ENCODE assay signal across 25 mouse cellular contexts in genomic region chr2:160140166-160140740, GRCm38 (mm10).
DNase-seq lines count a peak whose midpoint lies in the region; ATAC-seq and TF ChIP-seq lines count a peak whose summit lies in the region.
"Had no signal": no experiment of that assay in that cellular context is flagged by ENCODE, and none has a peak within 500 bp of the region (broad histone marks: within the 10 kb centered on the region; RNA-seq: fewer than 3 reads in every experiment).

No protein-coding gene starts in this region.

- peak; percentile 32 for DNase-seq in adrenal gland, adult 8-10 months
- DNase-seq in adrenal gland, postnatal 4 days (ENCODE audit: low spot score in 2 of 2), result no peak
- DNase-seq in forebrain, postnatal 0 days, result no peak
- DNase-seq in adrenal gland, postnatal 10 days, result peak; percentile 30
- peak; percentile 26 to 31 for DNase-seq in adrenal gland, postnatal 36 days
- DNase-seq in spleen, adult 12 weeks (ENCODE audit: low spot score), result no peak
- DNase-seq in neural tube, embryonic 10.5 days (ENCODE audit: extremely low spot score, low spot score), result no peak
- DNase-seq: cerebellum, adult 18-20 months; cerebellum, adult 9-10 months; cerebellum, postnatal 14 days; gastrocnemius, postnatal 25 days; heart, adult 2 months; heart, postnatal 14 days; kidney, adult 2 months had no signal

- ATAC-seq in forebrain, embryonic 15.5 days (replicated peaks), result no peak
- ATAC-seq in forebrain, postnatal 0 days, result no peak
- ATAC-seq: activated CD4-positive, CD25-positive, alpha-beta regulatory T cell, adult 4 months; CD4-positive, CD25-positive, alpha-beta regulatory T cell, adult 4 months; forebrain, embryonic 16.5 days; intestine, postnatal 0 days had no signal

- no peak overlapping the region for H3K9ac ChIP-seq in forebrain, embryonic 15.5 days (replicated peaks)
- H3K9ac ChIP-seq in forebrain, postnatal 0 days, result no peak overlapping the region
- H3K9ac ChIP-seq: embryonic facial prominence, embryonic 12.5 days; embryonic facial prominence, embryonic 15.5 days; heart, embryonic 13.5 days; hindbrain, embryonic 12.5 days; hindbrain, embryonic 15.5 days had no signal

- H3K27me3 ChIP-seq in forebrain, embryonic 15.5 days, result no peaks in the 10 kb centered on the region
- no peaks in the 10 kb centered on the region for H3K27me3 ChIP-seq in forebrain, postnatal 0 days (ENCODE audit: insufficient read depth, low read length)
- H3K27me3 ChIP-seq: embryonic facial prominence, embryonic 12.5 days; embryonic facial prominence, embryonic 15.5 days; heart, embryonic 13.5 days; hindbrain, embryonic 12.5 days; hindbrain, embryonic 15.5 days had no signal

- no peak overlapping the region for H3K4me3 ChIP-seq in forebrain, embryonic 15.5 days
- H3K4me3 ChIP-seq in forebrain, postnatal 0 days (ENCODE audit: low read depth, low read length), result no peak overlapping the region
- H3K4me3 ChIP-seq: embryonic facial prominence, embryonic 12.5 days; embryonic facial prominence, embryonic 15.5 days; heart, adult 2 months; heart, embryonic 10.5 days; heart, embryonic 13.5 days; hindbrain, embryonic 12.5 days; hindbrain, embryonic 15.5 days had no signal

- 0 out of 2 replicates have a peak overlapping the region, but pooled peaks have one; percentile 12 for H3K27ac ChIP-seq in forebrain, embryonic 15.5 days (replicated peaks)
- no peak overlapping the region for H3K27ac ChIP-seq in forebrain, postnatal 0 days (ENCODE audit: low read depth, low read length)
- H3K27ac ChIP-seq: embryonic facial prominence, embryonic 12.5 days; embryonic facial prominence, embryonic 15.5 days; heart, adult 2 months; heart, embryonic 10.5 days; heart, embryonic 13.5 days; hindbrain, embryonic 12.5 days; hindbrain, embryonic 15.5 days had no signal

- H3K9me3 ChIP-seq in forebrain, embryonic 15.5 days, result no peaks in the 10 kb centered on the region
- H3K9me3 ChIP-seq in forebrain, postnatal 0 days (ENCODE audit: low read length), result no peaks in the 10 kb centered on the region
- H3K9me3 ChIP-seq: embryonic facial prominence, embryonic 12.5 days; embryonic facial prominence, embryonic 15.5 days; heart, embryonic 10.5 days; heart, embryonic 13.5 days; hindbrain, embryonic 12.5 days; hindbrain, embryonic 15.5 days had no signal

- no peaks in the 10 kb centered on the region for H3K36me3 ChIP-seq in forebrain, embryonic 15.5 days
- no peaks in the 10 kb centered on the region for H3K36me3 ChIP-seq in forebrain, postnatal 0 days (ENCODE audit: insufficient read depth)
- H3K36me3 ChIP-seq: embryonic facial prominence, embryonic 12.5 days; embryonic facial prominence, embryonic 15.5 days; heart, embryonic 10.5 days; heart, embryonic 13.5 days; hindbrain, embryonic 12.5 days; hindbrain, embryonic 15.5 days had no signal

- H3K4me1 ChIP-seq in forebrain, embryonic 15.5 days, result no peaks in the 10 kb centered on the region
- no peaks in the 10 kb centered on the region for H3K4me1 ChIP-seq in forebrain, postnatal 0 days (ENCODE audit: insufficient read depth)
- H3K4me1 ChIP-seq: embryonic facial prominence, embryonic 12.5 days; embryonic facial prominence, embryonic 15.5 days; heart, embryonic 10.5 days; heart, embryonic 13.5 days; hindbrain, embryonic 12.5 days had no signal

- TF ChIP-seq CTCF in forebrain, postnatal 0 days (IDR thresholded peaks at IDR 0.05; ENCODE audit: low read depth), result no peak

- no peak overlapping the region for H3K4me2 ChIP-seq in forebrain, embryonic 15.5 days (replicated peaks)
- H3K4me2 ChIP-seq in forebrain, postnatal 0 days (ENCODE audit: low read depth), result no peak overlapping the region
- H3K4me2 ChIP-seq: embryonic facial prominence, embryonic 12.5 days; embryonic facial prominence, embryonic 15.5 days; heart, embryonic 13.5 days; hindbrain, embryonic 12.5 days; hindbrain, embryonic 15.5 days had no signal

- 83% methylated on average over 4 of the region's 4 CpGs for whole genome bisulfite sequencing in forebrain, embryonic 15.5 days
- WGBS in forebrain, postnatal 0 days, result 67% methylated on average over 4 of the region's 4 CpGs

Comparison
In these comparisons a context has a peak if more than half of its experiments do, and no peak if none do; other contexts are left out.
1. DNase-seq: peak in adrenal gland, adult 8-10 months (single experiment), adrenal gland, postnatal 10 days (single experiment) and adrenal gland, postnatal 36 days (2 of 2); none in adrenal gland, postnatal 4 days (0 of 2), forebrain, postnatal 0 days (single experiment), spleen, adult 12 weeks (single experiment) and neural tube, embryonic 10.5 days (single experiment).